Mouse (Mus musculus) olfactory bulb, adult 2 months (tissue): Measurements from ENCODE around the gene Evx1.

ENCODE experiments used
- CTCF ChIP-seq: fragments of 200-500 bp; IDR thresholded peaks from 2 replicates; pipeline ENCODE4 v1.5.1; 2012; ENCODE audit warnings: low read depth, mild to moderate bottlenecking, low read length, moderate library complexity; ENCODE audit not compliant: insufficient read depth
- POLR2A ChIP-seq: fragments of 200-500 bp; IDR thresholded peaks from 2 replicates; pipeline ENCODE4 v1.6.1; 2012; ENCODE audit warnings: mild to moderate bottlenecking, low read depth, low read length, moderate library complexity; ENCODE audit not compliant: insufficient read depth

DNA sequence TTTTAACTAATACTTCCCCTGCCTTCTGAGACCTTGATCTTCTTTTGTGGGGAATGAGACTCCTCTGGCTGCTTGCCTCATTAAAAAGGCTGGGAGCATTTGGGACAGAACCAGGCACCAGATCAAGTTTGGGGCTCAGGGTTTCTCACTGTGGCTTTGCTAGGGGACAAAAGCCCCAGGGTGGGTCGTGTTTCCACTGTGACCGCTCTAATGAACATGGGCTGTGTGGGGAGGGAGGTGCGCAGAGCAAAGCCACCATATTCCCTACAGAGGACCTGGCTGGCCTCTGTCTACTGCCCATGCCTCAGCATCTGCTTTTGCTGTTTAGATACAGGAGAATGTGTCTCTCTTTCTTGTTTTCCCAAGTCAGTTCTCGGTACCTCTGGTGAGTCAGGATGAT, 53.8 kb downstream of the Evx1 start:
- no peak for TF ChIP-seq CTCF
- TF ChIP-seq POLR2A: no peak
